Mouse (Mus musculus) ES-CJ7 (cell line): ENCODE data around the gene Gm21663.
A peak's percentile ranks its signal among the peaks of the same experiment; 100 is the strongest.
"Not testable (repeated sequence)": the region's sequence is repeated elsewhere in the genome, so short reads cannot be mapped to it uniquely, and the experiment has no call there.

Experiments used
- DNase-seq: peaks from one replicate; pipeline ENCODE4 v3.0.0; 2011; ENCODE audit warnings: low read depth, low spot score

Gene Gm21663

DNA sequence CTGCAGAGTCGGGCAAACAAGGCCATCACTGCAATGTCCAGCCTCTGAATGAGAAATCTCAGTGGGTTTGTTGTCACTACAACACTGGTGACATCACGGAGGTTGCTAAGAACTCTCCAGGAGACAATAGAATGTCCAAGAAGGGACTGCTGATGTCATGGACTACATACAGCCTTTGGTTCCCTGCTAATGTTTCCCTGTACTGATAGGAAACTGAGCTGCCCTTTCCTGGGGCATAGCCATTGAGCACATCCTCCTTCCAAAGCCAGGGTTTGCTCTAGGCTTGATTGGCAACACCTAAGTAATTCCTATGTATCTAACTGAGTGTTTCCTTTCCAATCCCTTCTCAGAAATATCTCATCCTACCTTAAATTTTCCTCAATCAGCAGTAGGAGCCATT is at the start of gene Gm21663:
TSS of gene Gm21663 (minus strand) at position 101 of the 400 bp plus-strand sequence.
- DNase-seq = not testable (repeated sequence)

- DNase-seq = not testable (repeated sequence)
Measured at GRCm38 (mm10) chr5:25988550-25988949, 46.4 kb upstream of the Gm21663 start, which contains the start of gene Gm21698. TSS of gene Gm21698 (minus strand) at chr5:25988650.

DNA sequence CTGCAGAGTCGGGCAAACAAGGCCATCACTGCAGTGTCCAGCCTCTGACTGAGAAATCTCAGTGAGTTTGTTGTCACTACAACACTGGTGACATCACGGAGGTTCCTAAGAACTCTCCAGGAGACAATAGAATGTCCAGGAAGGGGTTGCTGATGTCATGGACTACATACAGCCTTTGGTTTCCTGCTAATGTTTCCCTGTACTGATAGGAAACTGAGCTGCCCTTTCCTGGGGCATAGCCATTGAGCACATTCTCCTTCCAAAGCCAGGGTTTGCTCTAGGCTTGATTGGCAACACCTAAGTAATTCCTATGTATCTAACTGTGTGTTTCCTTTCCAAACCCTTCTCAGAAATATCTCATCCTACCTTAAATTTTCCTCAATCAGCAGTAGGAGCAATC is 30.4 kb upstream of the Gm21663 start, which contains the start of gene Gm21680:
TSS of gene Gm21680 (minus strand) at position 101 of the 400 bp plus-strand sequence.
- DNase-seq = not testable (repeated sequence)

GRCm38 (mm10) chr5:25957050-25957449 is 14.9 kb upstream of the Gm21663 start:
- DNase-seq = not testable (repeated sequence)

DNA sequence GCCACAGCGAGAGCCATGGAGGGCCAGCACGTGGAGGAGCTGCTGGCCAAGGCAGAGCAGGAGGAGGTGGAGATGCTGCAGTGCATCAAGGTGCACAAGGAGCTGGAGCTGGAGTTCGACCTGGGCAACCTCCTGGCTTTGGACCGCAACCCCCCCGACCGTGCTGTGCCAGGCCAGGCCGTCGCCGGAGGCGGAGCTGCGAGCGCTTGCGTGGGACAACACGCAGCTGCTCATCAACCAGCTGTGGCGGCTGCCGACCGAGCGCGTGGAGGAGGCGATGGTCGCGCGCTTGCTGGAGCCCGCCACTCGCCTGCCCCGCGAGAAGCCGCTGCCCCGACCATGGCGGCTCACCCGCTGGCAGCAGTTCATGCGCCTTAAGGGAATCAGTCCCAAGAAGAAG is 14.4 kb upstream of the Gm21663 start:
- peak; percentile 6 for DNase-seq

DNA sequence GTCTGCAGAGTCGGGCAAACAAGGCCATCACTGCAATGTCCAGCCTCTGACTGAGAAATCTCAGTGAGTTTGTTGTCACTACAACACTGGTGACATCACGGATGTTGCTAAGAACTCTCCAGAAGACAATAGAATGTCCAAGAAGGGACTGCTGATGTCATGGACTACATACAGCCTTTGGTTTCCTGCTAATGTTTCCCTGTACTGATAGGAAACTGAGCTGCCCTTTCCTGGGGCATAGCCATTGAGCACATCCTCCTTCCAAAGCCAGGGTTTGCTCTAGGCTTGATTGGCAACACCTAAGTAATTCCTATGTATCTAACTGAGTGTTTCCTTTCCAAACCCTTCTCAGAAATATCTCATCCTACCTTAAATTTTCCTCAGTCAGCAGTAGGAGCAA is 12.1 kb upstream of the Gm21663 start, which contains the start of gene Gm21671:
TSS of gene Gm21671 (minus strand) at position 101 of the 400 bp plus-strand sequence.
- DNase-seq = not testable (repeated sequence)

- DNase-seq = not testable (repeated sequence)
Measured at GRCm38 (mm10) chr5:25945391-25945790, 3.2 kb upstream of the Gm21663 start.

DNA sequence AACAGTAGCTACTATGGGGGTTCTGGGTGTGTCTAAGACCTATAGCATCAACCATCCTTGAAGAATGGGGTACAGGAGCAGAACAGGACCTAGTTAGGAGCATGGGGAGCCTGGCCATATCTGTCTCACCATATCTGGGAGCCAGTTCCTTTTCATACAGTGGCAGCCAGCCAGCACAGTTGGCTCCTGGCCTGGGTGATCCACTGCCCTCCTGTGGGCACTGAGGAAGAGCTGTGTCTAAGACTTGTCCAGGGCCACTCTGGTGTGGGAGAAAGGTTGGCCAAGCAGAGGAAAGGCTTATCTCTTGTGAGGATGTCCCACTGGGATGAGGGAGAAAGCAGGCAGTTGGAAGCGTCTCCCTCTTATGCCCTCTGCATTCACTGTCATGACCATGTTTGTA is 50.9 kb downstream of the Gm21663 start:
- no peak for DNase-seq

DNA sequence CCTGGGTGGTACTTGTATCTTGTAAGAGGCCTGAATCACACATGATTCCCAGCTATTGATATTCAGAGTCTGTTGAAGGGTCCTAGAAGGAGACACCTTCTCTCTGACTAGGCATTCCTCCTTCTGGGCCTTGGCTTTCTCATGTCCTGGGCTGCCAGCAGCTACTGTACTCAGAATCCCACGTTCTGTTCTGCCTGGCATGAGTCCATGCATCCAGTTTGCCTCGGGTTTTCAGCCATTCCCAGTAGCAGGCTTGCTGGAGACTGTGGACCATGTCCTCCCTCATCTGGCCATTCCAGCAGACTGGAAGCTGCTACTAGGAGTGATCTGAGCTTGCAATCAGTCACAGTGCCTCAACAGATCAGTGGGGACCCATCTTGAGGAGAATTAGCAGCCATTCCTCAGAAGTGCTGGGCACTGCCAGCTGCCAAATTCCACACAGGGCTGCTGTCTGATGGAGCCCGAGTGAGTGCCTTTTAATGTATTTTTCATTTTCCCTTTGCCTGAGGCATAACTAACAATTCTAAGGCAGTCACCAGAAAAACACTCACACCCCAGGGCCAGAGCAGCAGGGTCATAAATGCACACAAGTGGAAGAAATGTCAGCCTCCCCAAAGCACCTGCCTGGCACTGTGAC is 52.3 kb downstream of the Gm21663 start:
- DNase-seq = no peak

DNA sequence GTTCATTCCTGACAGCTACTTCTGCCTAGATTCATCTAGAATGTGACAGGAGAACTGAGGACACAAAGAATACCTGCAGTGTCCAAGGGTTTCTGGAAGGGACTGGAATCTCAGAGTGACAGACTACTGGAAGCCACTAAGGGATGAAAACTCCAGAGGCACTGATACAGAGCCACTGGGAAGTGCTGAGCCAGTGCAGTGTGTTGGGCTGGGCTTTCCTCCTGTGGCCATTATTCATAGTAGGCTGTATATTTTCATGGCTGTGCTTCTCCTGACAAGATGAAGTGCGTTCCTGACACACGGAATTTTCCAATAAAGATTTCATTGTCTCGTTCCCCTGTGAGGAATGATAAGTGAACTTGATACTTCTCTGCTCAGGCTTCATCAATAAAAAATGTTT is 55.5 kb downstream of the Gm21663 start:
- no peak for DNase-seq
